Mouse (Mus musculus): ENCODE data around the gene Rpusd1. TPM values are rescaled to one million over a fixed set of nuclear protein-coding genes. Genes with fewer than 3 reads are reported as not detected.

Rpusd1 gene
- total RNA-seq, 1 experiment: 8.7 TPM

DNA sequence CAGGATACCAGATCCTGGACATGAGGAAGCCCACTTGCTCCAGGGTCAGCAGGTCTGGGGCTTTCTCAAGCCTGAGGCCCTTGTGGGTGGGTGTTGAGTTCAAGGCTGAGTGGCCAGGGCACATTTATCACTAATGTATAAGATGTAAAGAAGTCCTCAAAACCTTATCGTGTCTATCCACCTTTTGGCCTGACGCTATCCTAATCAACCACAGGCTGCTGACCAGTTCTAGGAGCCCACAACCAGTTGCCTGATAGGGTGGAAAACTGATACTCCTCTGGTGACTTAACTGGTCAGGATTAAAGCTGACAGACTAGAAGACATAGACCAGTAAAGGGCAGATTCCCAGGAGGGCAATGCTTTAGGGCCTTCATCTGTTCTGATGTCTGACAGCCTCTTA lies 17.5 kb upstream of the Rpusd1 start:
- in situ Hi-C loops (cut with MboI; ENCODE audit: low sequenced_read_pairs in 2 of 2, unreplicated experiment in 2 of 2): no loop called here
- no peak for TF ChIP-seq ZC3H11A (IDR thresholded peaks at IDR 0.05; ENCODE audit: borderline replicate concordance, low read depth, low read length)
- TF ChIP-seq HCFC1 (IDR thresholded peaks at IDR 0.05; ENCODE audit: borderline replicate concordance, insufficient read depth, low read length): no peak
- no peak for TF ChIP-seq ZNF384 (IDR thresholded peaks at IDR 0.05; ENCODE audit: low read depth, low read length)
- no peak for TF ChIP-seq CHD2 (IDR thresholded peaks at IDR 0.05; ENCODE audit: low read depth, low read length)
- TF ChIP-seq MAFK (IDR thresholded peaks at IDR 0.05; ENCODE audit: insufficient read depth, low read depth, low read length): no peak
- DNase-seq (ENCODE audit: low read depth, low spot score): no peak
- Histone ChIP-seq H3K4me1 (ENCODE audit: control insufficient read depth in 2 of 2, insufficient read depth in 2 of 2, low read length in 2 of 2, poor library complexity in 1 of 2) (peaks cover 0 to 3% of the 10 kb centered on the region in 2 experiments; a peak in 2 of 4 replicates), H3K36me3 (ENCODE audit: control insufficient read depth, insufficient read depth, low read length, poor library complexity, severe bottlenecking) (no peaks in the 10 kb centered on the region), H3K9ac (ENCODE audit: insufficient read depth, low read depth, low read length, poor library complexity, severe bottlenecking) (no peak overlapping the region), H3K27ac (ENCODE audit: insufficient read depth, low read depth, low read length, poor library complexity, severe bottlenecking) (no peak overlapping the region), H3K4me3 (ENCODE audit: insufficient read depth in 1 of 2, low read depth in 1 of 2, low read length in 2 of 2, poor library complexity in 1 of 2, severe bottlenecking in 1 of 2) (no peak overlapping the region), H3K9me3 (ENCODE audit: control insufficient read depth, insufficient read depth, low read depth, low read length) (no peaks in the 10 kb centered on the region)

DNA sequence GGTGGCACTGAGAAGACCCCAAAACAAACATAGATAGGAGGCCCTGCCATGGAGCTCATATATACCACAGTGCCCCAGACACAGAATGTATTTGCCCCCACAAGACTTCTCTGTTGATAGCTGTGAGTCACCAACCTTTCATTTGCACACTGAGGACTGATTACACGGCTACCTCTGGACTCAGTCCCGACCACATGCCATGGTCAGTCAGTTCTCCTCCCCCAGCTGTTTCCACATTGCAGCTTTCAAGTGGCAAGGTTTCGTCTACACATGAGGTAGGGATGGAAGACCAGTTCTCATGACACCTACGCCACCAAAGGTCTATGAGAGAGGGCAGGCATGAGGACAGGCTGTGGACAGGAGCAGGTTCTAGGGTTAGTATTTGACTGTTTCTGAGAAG lies 16.3 kb upstream of the Rpusd1 start:
- in situ Hi-C loops (cut with MboI; ENCODE audit: low sequenced_read_pairs in 2 of 2, unreplicated experiment in 2 of 2): no loop called here

DNA sequence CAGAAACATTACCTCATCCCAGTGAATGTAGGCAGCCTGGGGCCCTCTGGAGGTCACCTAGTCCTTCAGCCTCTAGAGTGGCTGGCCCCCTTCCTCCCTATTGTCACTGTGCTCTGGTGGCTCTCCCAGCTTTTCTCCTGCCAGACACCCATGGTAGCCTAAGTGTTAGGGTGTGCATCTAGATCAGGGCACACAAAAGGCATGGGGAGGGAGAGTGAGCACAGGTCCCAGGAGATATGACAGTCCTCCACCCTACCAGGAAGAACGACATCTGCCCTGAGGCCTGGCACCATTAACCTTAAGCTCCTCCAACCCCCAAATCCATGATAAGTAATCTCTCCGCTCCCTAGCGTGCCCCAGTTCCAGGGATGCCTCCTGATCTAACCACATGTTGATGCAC lies 11.8 kb upstream of the Rpusd1 start:
- H3K9ac ChIP-seq (ENCODE audit: insufficient read depth, low read depth, low read length, poor library complexity, severe bottlenecking): no peak overlapping the region
- H3K27ac ChIP-seq (ENCODE audit: insufficient read depth, low read depth, low read length, poor library complexity, severe bottlenecking): no peak overlapping the region
- no peaks in the 10 kb centered on the region for H3K9me3 ChIP-seq (ENCODE audit: control insufficient read depth, insufficient read depth, low read depth, low read length)
- no peak for DNase-seq (ENCODE audit: low read depth, low spot score)
- in situ Hi-C loops (cut with MboI; ENCODE audit: low sequenced_read_pairs in 2 of 2, unreplicated experiment in 2 of 2): no loop called here
- TF ChIP-seq CHD2 (IDR thresholded peaks at IDR 0.05; ENCODE audit: low read depth, low read length) (no peak), HCFC1 (IDR thresholded peaks at IDR 0.05; ENCODE audit: borderline replicate concordance, insufficient read depth, low read length) (no peak), MAFK (IDR thresholded peaks at IDR 0.05; ENCODE audit: insufficient read depth, low read depth, low read length) (no peak), ZC3H11A (IDR thresholded peaks at IDR 0.05; ENCODE audit: borderline replicate concordance, low read depth, low read length) (no peak)
- no peak overlapping the region for H3K4me3 ChIP-seq (ENCODE audit: insufficient read depth in 1 of 2, low read depth in 1 of 2, low read length in 2 of 2, poor library complexity in 1 of 2, severe bottlenecking in 1 of 2)
- peaks cover 21% of the 10 kb centered on the region for H3K36me3 ChIP-seq (ENCODE audit: control insufficient read depth, insufficient read depth, low read length, poor library complexity, severe bottlenecking)
- H3K4me1 ChIP-seq (ENCODE audit: control insufficient read depth in 2 of 2, insufficient read depth in 2 of 2, low read length in 2 of 2, poor library complexity in 1 of 2): peaks cover 8 to 19% of the 10 kb centered on the region in 2 experiments

More for the DNA sequence above, 16.3 kb upstream of the Rpusd1 start:
- H3K4me1 ChIP-seq (ENCODE audit: control insufficient read depth in 2 of 2, insufficient read depth in 2 of 2, low read length in 2 of 2, poor library complexity in 1 of 2): peaks cover 3 to 5% of the 10 kb centered on the region in 2 experiments; a peak in 3 of 4 replicates
- TF ChIP-seq HCFC1 (IDR thresholded peaks at IDR 0.05; ENCODE audit: borderline replicate concordance, insufficient read depth, low read length): no peak
- no peak for TF ChIP-seq ZC3H11A (IDR thresholded peaks at IDR 0.05; ENCODE audit: borderline replicate concordance, low read depth, low read length)
- no peak for TF ChIP-seq CHD2 (IDR thresholded peaks at IDR 0.05; ENCODE audit: low read depth, low read length)
- TF ChIP-seq MAFK (IDR thresholded peaks at IDR 0.05; ENCODE audit: insufficient read depth, low read depth, low read length): no peak
- TF ChIP-seq ZNF384 (IDR thresholded peaks at IDR 0.05; ENCODE audit: low read depth, low read length): no peak
- H3K9me3 ChIP-seq (ENCODE audit: control insufficient read depth, insufficient read depth, low read depth, low read length): no peaks in the 10 kb centered on the region
- no peak overlapping the region for H3K9ac ChIP-seq (ENCODE audit: insufficient read depth, low read depth, low read length, poor library complexity, severe bottlenecking)
- no peaks in the 10 kb centered on the region for H3K36me3 ChIP-seq (ENCODE audit: control insufficient read depth, insufficient read depth, low read length, poor library complexity, severe bottlenecking)
- no peak overlapping the region for H3K4me3 ChIP-seq (ENCODE audit: insufficient read depth in 1 of 2, low read depth in 1 of 2, low read length in 2 of 2, poor library complexity in 1 of 2, severe bottlenecking in 1 of 2)
- no peak overlapping the region for H3K27ac ChIP-seq (ENCODE audit: insufficient read depth, low read depth, low read length, poor library complexity, severe bottlenecking)
- DNase-seq (ENCODE audit: low read depth, low spot score): no peak

DNA sequence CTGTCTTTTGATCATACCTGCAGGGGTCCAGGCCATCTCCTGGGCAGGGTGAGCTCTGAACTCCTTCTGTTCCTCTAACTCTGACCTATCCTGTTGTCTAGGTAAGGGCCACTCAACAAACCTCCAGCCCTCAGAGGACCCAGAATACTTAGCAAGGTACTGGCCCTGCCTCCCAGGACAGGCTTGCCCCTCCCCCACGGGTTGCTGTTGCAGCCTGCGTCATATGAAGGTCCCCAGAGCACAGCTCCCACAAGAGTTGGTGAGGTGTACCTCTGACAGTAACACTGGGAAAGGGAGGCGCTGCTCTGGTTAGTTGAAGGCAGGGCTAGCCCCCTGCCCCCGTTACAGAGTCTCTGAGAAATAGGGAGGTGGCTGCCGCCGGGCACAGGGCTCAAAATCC lies 11.3 kb upstream of the Rpusd1 start:
- DNase-seq (ENCODE audit: low read depth, low spot score): no peak
- peaks cover 26% of the 10 kb centered on the region for H3K36me3 ChIP-seq (ENCODE audit: control insufficient read depth, insufficient read depth, low read length, poor library complexity, severe bottlenecking)
- no peak overlapping the region for H3K27ac ChIP-seq (ENCODE audit: insufficient read depth, low read depth, low read length, poor library complexity, severe bottlenecking)
- no peak overlapping the region for H3K4me3 ChIP-seq (ENCODE audit: insufficient read depth in 1 of 2, low read depth in 1 of 2, low read length in 2 of 2, poor library complexity in 1 of 2, severe bottlenecking in 1 of 2)
- TF ChIP-seq HCFC1 (IDR thresholded peaks at IDR 0.05; ENCODE audit: borderline replicate concordance, insufficient read depth, low read length) (no peak), MAFK (IDR thresholded peaks at IDR 0.05; ENCODE audit: insufficient read depth, low read depth, low read length) (no peak), ZC3H11A (IDR thresholded peaks at IDR 0.05; ENCODE audit: borderline replicate concordance, low read depth, low read length) (no peak), ZNF384 (IDR thresholded peaks at IDR 0.05; ENCODE audit: low read depth, low read length) (no peak), CHD2 (IDR thresholded peaks at IDR 0.05; ENCODE audit: low read depth, low read length) (no peak)
- in situ Hi-C loops (cut with MboI; ENCODE audit: low sequenced_read_pairs in 2 of 2, unreplicated experiment in 2 of 2): no loop called here
- no peaks in the 10 kb centered on the region for H3K9me3 ChIP-seq (ENCODE audit: control insufficient read depth, insufficient read depth, low read depth, low read length)
- H3K4me1 ChIP-seq (ENCODE audit: control insufficient read depth in 2 of 2, insufficient read depth in 2 of 2, low read length in 2 of 2, poor library complexity in 1 of 2): peaks cover 8 to 19% of the 10 kb centered on the region in 2 experiments
- no peak overlapping the region for H3K9ac ChIP-seq (ENCODE audit: insufficient read depth, low read depth, low read length, poor library complexity, severe bottlenecking)

All from ES-E14 (cell line).